Mouse (Mus musculus): Measurements from ENCODE around the gene Ttc7b. TPM values are rescaled to one million over a fixed set of nuclear protein-coding genes. Genes with fewer than 3 reads are reported as not detected.

The Ttc7b gene
- polyA plus RNA-seq, 1 experiment: 18.2 TPM

GRCm38 (mm10) chr12:100340901-100341460, 179.6 kb downstream of the Ttc7b start:
- no peaks in the 10 kb centered on the region for H3K79me2 ChIP-seq (ENCODE audit: control insufficient read depth, insufficient read depth)
- H3K36me3 ChIP-seq (ENCODE audit: control insufficient read depth, insufficient read depth): peaks cover 3% of the 10 kb centered on the region
- no peak overlapping the region for H3K4me2 ChIP-seq (ENCODE audit: low read depth)
- H3K4me3 ChIP-seq: no peak overlapping the region
- no peak overlapping the region for H3ac ChIP-seq (ENCODE audit: control insufficient read depth, insufficient read length)
- TF ChIP-seq MYOD1 (IDR thresholded peaks at IDR 0.05; ENCODE audit: control insufficient read depth in 1 of 3, insufficient read length in 2 of 3, low read depth in 2 of 3) (no peak), MYOG (IDR thresholded peaks at IDR 0.05; ENCODE audit: control insufficient read depth in 1 of 3, insufficient read depth in 1 of 3, insufficient read length in 2 of 3, low read depth in 2 of 3) (no peak), POLR2AphosphoS2 (IDR thresholded peaks at IDR 0.05; ENCODE audit: insufficient read length, low read depth) (no peak), E2F4 (IDR thresholded peaks at IDR 0.05; ENCODE audit: insufficient read depth) (no peak), TCF3 (IDR thresholded peaks at IDR 0.05; ENCODE audit: insufficient read length, low read depth) (no peak), POLR2A (IDR thresholded peaks at IDR 0.05; ENCODE audit: insufficient read length, low read depth) (no peak), USF1 (IDR thresholded peaks at IDR 0.05; ENCODE audit: low read depth) (no peak), SRF (IDR thresholded peaks at IDR 0.05; ENCODE audit: control insufficient read depth, insufficient read length, low read depth) (no peak)
- H3K27me3 ChIP-seq (ENCODE audit: control insufficient read depth, insufficient read depth, insufficient read length): no peaks in the 10 kb centered on the region

- no peak for TF ChIP-seq MYOD1 (IDR thresholded peaks at IDR 0.05; ENCODE audit: control insufficient read depth in 1 of 3, insufficient read length in 2 of 3, low read depth in 2 of 3)
- TF ChIP-seq MAX (IDR thresholded peaks at IDR 0.05; ENCODE audit: low read depth): no peak
- TF ChIP-seq USF1 (IDR thresholded peaks at IDR 0.05; ENCODE audit: low read depth): no peak
- no peaks in the 10 kb centered on the region for H3K79me2 ChIP-seq (ENCODE audit: control insufficient read depth, insufficient read depth)
- H3K4me2 ChIP-seq (ENCODE audit: low read depth): no peak overlapping the region
- H3ac ChIP-seq (ENCODE audit: control insufficient read depth, insufficient read length): no peak overlapping the region
- peaks cover 4% of the 10 kb centered on the region for H3K36me3 ChIP-seq (ENCODE audit: control insufficient read depth, insufficient read depth)
- no peaks in the 10 kb centered on the region for H3K27me3 ChIP-seq (ENCODE audit: control insufficient read depth, insufficient read depth, insufficient read length)
- H3K4me3 ChIP-seq: no peak overlapping the region
Observed at GRCm38 (mm10) chr12:100338055-100338454, 182.6 kb downstream of the Ttc7b start.

- H3ac ChIP-seq (ENCODE audit: control insufficient read depth, insufficient read length): no peak overlapping the region
- TF ChIP-seq USF1 (IDR thresholded peaks at IDR 0.05; ENCODE audit: low read depth): no peak
- TF ChIP-seq REST (IDR thresholded peaks at IDR 0.05; ENCODE audit: insufficient read depth, insufficient read length): no peak
- TF ChIP-seq TCF12 (IDR thresholded peaks at IDR 0.05; ENCODE audit: insufficient read depth, poor library complexity, severe bottlenecking): no peak
- TF ChIP-seq SRF (IDR thresholded peaks at IDR 0.05; ENCODE audit: control insufficient read depth, insufficient read length, low read depth): no peak
- TF ChIP-seq MYOD1 (IDR thresholded peaks at IDR 0.05; ENCODE audit: control insufficient read depth in 1 of 3, insufficient read length in 2 of 3, low read depth in 2 of 3): no peak
- no peak for TF ChIP-seq MYOG (IDR thresholded peaks at IDR 0.05; ENCODE audit: control insufficient read depth in 1 of 3, insufficient read depth in 1 of 3, insufficient read length in 2 of 3, low read depth in 2 of 3)
- no peak for TF ChIP-seq TCF3 (IDR thresholded peaks at IDR 0.05; ENCODE audit: insufficient read length, low read depth)
- TF ChIP-seq POLR2AphosphoS2 (IDR thresholded peaks at IDR 0.05; ENCODE audit: insufficient read length, low read depth): no peak
- no peak for TF ChIP-seq MAX (IDR thresholded peaks at IDR 0.05; ENCODE audit: low read depth)
- TF ChIP-seq E2F4 (IDR thresholded peaks at IDR 0.05; ENCODE audit: insufficient read depth): no peak
- no peak for TF ChIP-seq CEBPB (IDR thresholded peaks at IDR 0.05; ENCODE audit: insufficient read depth, poor library complexity, severe bottlenecking)
- no peak for TF ChIP-seq POLR2A (IDR thresholded peaks at IDR 0.05; ENCODE audit: insufficient read length, low read depth)
- no peaks in the 10 kb centered on the region for H3K27me3 ChIP-seq (ENCODE audit: control insufficient read depth, insufficient read depth, insufficient read length)
- no peak overlapping the region for H3K4me2 ChIP-seq (ENCODE audit: low read depth)
- peaks cover 4% of the 10 kb centered on the region for H3K36me3 ChIP-seq (ENCODE audit: control insufficient read depth, insufficient read depth)
- H3K79me2 ChIP-seq (ENCODE audit: control insufficient read depth, insufficient read depth): no peaks in the 10 kb centered on the region
- no peak overlapping the region for H3K4me3 ChIP-seq
Observed at GRCm38 (mm10) chr12:100337351-100338018, 183.1 kb downstream of the Ttc7b start.

- H3K36me3 ChIP-seq (ENCODE audit: control insufficient read depth, insufficient read depth): peaks cover 4% of the 10 kb centered on the region
- no peaks in the 10 kb centered on the region for H3K27me3 ChIP-seq (ENCODE audit: control insufficient read depth, insufficient read depth, insufficient read length)
- TF ChIP-seq POLR2AphosphoS2 (IDR thresholded peaks at IDR 0.05; ENCODE audit: insufficient read length, low read depth) (no peak), POLR2A (IDR thresholded peaks at IDR 0.05; ENCODE audit: insufficient read length, low read depth) (no peak), CEBPB (IDR thresholded peaks at IDR 0.05; ENCODE audit: insufficient read depth, poor library complexity, severe bottlenecking) (no peak), REST (IDR thresholded peaks at IDR 0.05; ENCODE audit: insufficient read depth, insufficient read length) (no peak), MAX (IDR thresholded peaks at IDR 0.05; ENCODE audit: low read depth) (no peak), USF1 (IDR thresholded peaks at IDR 0.05; ENCODE audit: low read depth) (no peak), SRF (IDR thresholded peaks at IDR 0.05; ENCODE audit: control insufficient read depth, insufficient read length, low read depth) (no peak), TCF12 (IDR thresholded peaks at IDR 0.05; ENCODE audit: insufficient read depth, poor library complexity, severe bottlenecking) (no peak), MYOD1 (IDR thresholded peaks at IDR 0.05; ENCODE audit: control insufficient read depth in 1 of 3, insufficient read length in 2 of 3, low read depth in 2 of 3) (peak in 2 of 3 experiments; percentile 47 to 89), MYOG (IDR thresholded peaks at IDR 0.05; ENCODE audit: control insufficient read depth in 1 of 3, insufficient read depth in 1 of 3, insufficient read length in 2 of 3, low read depth in 2 of 3) (peak; percentile 21 to 74 (median 67)), E2F4 (IDR thresholded peaks at IDR 0.05; ENCODE audit: insufficient read depth) (no peak), TCF3 (IDR thresholded peaks at IDR 0.05; ENCODE audit: insufficient read length, low read depth) (no peak)
Observed at GRCm38 (mm10) chr12:100336241-100336640, 184.4 kb downstream of the Ttc7b start.

More at GRCm38 (mm10) chr12:100336241-100336640, 184.4 kb downstream of the Ttc7b start:
- H3K79me2 ChIP-seq (ENCODE audit: control insufficient read depth, insufficient read depth): no peaks in the 10 kb centered on the region
- no peak overlapping the region for H3K4me3 ChIP-seq
- no peak overlapping the region for H3ac ChIP-seq (ENCODE audit: control insufficient read depth, insufficient read length)
- H3K4me2 ChIP-seq (ENCODE audit: low read depth): no peak overlapping the region
